Mouse (Mus musculus) CH12.LX (cell line): Measurements from ENCODE around the gene Trim56. TPM values are rescaled to one million over a fixed set of nuclear protein-coding genes. Genes with fewer than 3 reads are reported as not detected.

ENCODE experiments used
- polyA plus RNA-seq: library from polyadenylated mRNA; unstranded; fragments of >175 nt; gene quantifications from 2 replicates; pipeline ENCODE4 v1.2.1, GENCODE M21; 2012; ENCODE audit warnings: low read depth; ENCODE audit not compliant: insufficient read length
- total RNA-seq, 2 experiments: library from RNA; depleted of rRNA; stranded (reverse); fragments of 300-350 nt in 1 of 2; fragments of >200 nt in 1 of 2; gene quantifications; 2 replicates each; pipeline ENCODE4 v1.2.3; 2012 to 2014

Gene Trim56
- total and polyA plus RNA-seq, 3 experiments = 7.6 to 12.9 (median 11.2) TPM

Other genes with a start within 250 kb of the Trim56 start
- gene Col26a1, start 233.0 kb downstream of the Trim56 start, total RNA-seq (2012; rRNA removed) = 0.72 TPM in 1 of 2 replicates, not detected in the other
- not detected in 2 replicates for gene Col26a1, start 233.0 kb downstream of the Trim56 start, total RNA-seq (2014; rRNA removed)
- gene Col26a1, start 233.0 kb downstream of the Trim56 start, polyA plus RNA-seq = not detected in 2 replicates
- gene Ift22, start 208.1 kb downstream of the Trim56 start, total RNA-seq (2012; rRNA removed) = 16.8 and 20.7 TPM in 2 replicates
- gene Ift22, start 208.1 kb downstream of the Trim56 start, total RNA-seq (2014; rRNA removed) = 18.5 and 20.5 TPM in 2 replicates
- gene Ift22, start 208.1 kb downstream of the Trim56 start, polyA plus RNA-seq = 39.0 and 39.6 TPM in 2 replicates
- 207 and 210 TPM in 2 replicates for gene Fis1, start 162.9 kb downstream of the Trim56 start, total RNA-seq (2012; rRNA removed)
- gene Fis1, start 162.9 kb downstream of the Trim56 start, total RNA-seq (2014; rRNA removed) = 140 and 142 TPM in 2 replicates
- 152 and 203 TPM in 2 replicates for gene Fis1, start 162.9 kb downstream of the Trim56 start, polyA plus RNA-seq
- gene Cldn15, start 149.6 kb downstream of the Trim56 start, total RNA-seq (2012; rRNA removed) = 0.25 TPM in 2 replicates
- 0.24 TPM in 1 of 2 replicates, not detected in the other for gene Cldn15, start 149.6 kb downstream of the Trim56 start, total RNA-seq (2014; rRNA removed)
- gene Cldn15, start 149.6 kb downstream of the Trim56 start, polyA plus RNA-seq = 0.29 and 0.35 TPM in 2 replicates
- 38.2 and 45.2 TPM in 2 replicates for gene Plod3, start 129.2 kb downstream of the Trim56 start, total RNA-seq (2012; rRNA removed)
- 8.8 and 9.9 TPM in 2 replicates for gene Plod3, start 129.2 kb downstream of the Trim56 start, total RNA-seq (2014; rRNA removed)
- 22.2 and 23.6 TPM in 2 replicates for gene Plod3, start 129.2 kb downstream of the Trim56 start, polyA plus RNA-seq
- gene Znhit1, start 128.2 kb downstream of the Trim56 start, total RNA-seq (2012; rRNA removed) = 60.1 and 67.3 TPM in 2 replicates
- 36.8 and 39.6 TPM in 2 replicates for gene Znhit1, start 128.2 kb downstream of the Trim56 start, total RNA-seq (2014; rRNA removed)
- 83.5 and 99.2 TPM in 2 replicates for gene Znhit1, start 128.2 kb downstream of the Trim56 start, polyA plus RNA-seq
- gene Vgf, start 89.8 kb downstream of the Trim56 start, total RNA-seq (2012; rRNA removed) = 0.38 TPM in 1 of 2 replicates, not detected in the other
- gene Vgf, start 89.8 kb downstream of the Trim56 start, total RNA-seq (2014; rRNA removed) = not detected in 2 replicates
- gene Vgf, start 89.8 kb downstream of the Trim56 start, polyA plus RNA-seq = not detected in 2 replicates
- gene Ap1s1, start 70.1 kb downstream of the Trim56 start, total RNA-seq (2012; rRNA removed) = 98.8 and 113 TPM in 2 replicates
- gene Ap1s1, start 70.1 kb downstream of the Trim56 start, total RNA-seq (2014; rRNA removed) = 68.0 and 77.8 TPM in 2 replicates
- gene Ap1s1, start 70.1 kb downstream of the Trim56 start, polyA plus RNA-seq = 102 and 115 TPM in 2 replicates
- 0.34 and 0.51 TPM in 2 replicates for gene Serpine1, start 43.9 kb downstream of the Trim56 start, total RNA-seq (2012; rRNA removed)
- gene Serpine1, start 43.9 kb downstream of the Trim56 start, total RNA-seq (2014; rRNA removed) = 0.84 and 1.8 TPM in 2 replicates
- gene Serpine1, start 43.9 kb downstream of the Trim56 start, polyA plus RNA-seq = 0.44 and 0.61 TPM in 2 replicates
- gene Muc3, start 33.1 kb upstream of the Trim56 start, total RNA-seq (2012; rRNA removed) = 0.17 TPM in 1 of 2 replicates, not detected in the other
- gene Muc3, start 33.1 kb upstream of the Trim56 start, total RNA-seq (2014; rRNA removed) = not detected in 2 replicates
- gene Muc3, start 33.1 kb upstream of the Trim56 start, polyA plus RNA-seq = 0.13 TPM in 1 of 2 replicates, not detected in the other
- not detected in 2 replicates for gene Muc3a, start 96.2 kb upstream of the Trim56 start, total RNA-seq (2012; rRNA removed)
- not detected in 2 replicates for gene Muc3a, start 96.2 kb upstream of the Trim56 start, total RNA-seq (2014; rRNA removed)
- gene Muc3a, start 96.2 kb upstream of the Trim56 start, polyA plus RNA-seq = not detected in 2 replicates
- 0.13 TPM in 2 replicates for gene Ache, start 171.3 kb upstream of the Trim56 start, total RNA-seq (2012; rRNA removed)
- not detected in 2 replicates for gene Ache, start 171.3 kb upstream of the Trim56 start, total RNA-seq (2014; rRNA removed)
- 0.11 and 0.23 TPM in 2 replicates for gene Ache, start 171.3 kb upstream of the Trim56 start, polyA plus RNA-seq
- gene Ufsp1, start 178.4 kb upstream of the Trim56 start, total RNA-seq (2012; rRNA removed) = 2.9 and 4.1 TPM in 2 replicates
- gene Ufsp1, start 178.4 kb upstream of the Trim56 start, total RNA-seq (2014; rRNA removed) = 0.91 and 1.6 TPM in 2 replicates
- 4.4 and 5.2 TPM in 2 replicates for gene Ufsp1, start 178.4 kb upstream of the Trim56 start, polyA plus RNA-seq
- gene Srrt, start 191.5 kb upstream of the Trim56 start, total RNA-seq (2012; rRNA removed) = 165 and 267 TPM in 2 replicates
- gene Srrt, start 191.5 kb upstream of the Trim56 start, total RNA-seq (2014; rRNA removed) = 148 and 183 TPM in 2 replicates
- gene Srrt, start 191.5 kb upstream of the Trim56 start, polyA plus RNA-seq = 493 and 576 TPM in 2 replicates
- 1.4 and 1.8 TPM in 2 replicates for gene Trip6, start 198.2 kb upstream of the Trim56 start, total RNA-seq (2012; rRNA removed)
- 0.81 and 0.86 TPM in 2 replicates for gene Trip6, start 198.2 kb upstream of the Trim56 start, total RNA-seq (2014; rRNA removed)
- 3.9 and 5.1 TPM in 2 replicates for gene Trip6, start 198.2 kb upstream of the Trim56 start, polyA plus RNA-seq
- gene Slc12a9, start 217.4 kb upstream of the Trim56 start, total RNA-seq (2012; rRNA removed) = 11.1 and 11.5 TPM in 2 replicates
- 2.8 and 3.0 TPM in 2 replicates for gene Slc12a9, start 217.4 kb upstream of the Trim56 start, total RNA-seq (2014; rRNA removed)
- gene Slc12a9, start 217.4 kb upstream of the Trim56 start, polyA plus RNA-seq = 7.9 and 8.2 TPM in 2 replicates
- gene Ephb4, start 233.9 kb upstream of the Trim56 start, total RNA-seq (2012; rRNA removed) = 1.6 and 2.2 TPM in 2 replicates
- 0.41 and 0.56 TPM in 2 replicates for gene Ephb4, start 233.9 kb upstream of the Trim56 start, total RNA-seq (2014; rRNA removed)
- gene Ephb4, start 233.9 kb upstream of the Trim56 start, polyA plus RNA-seq = 1.4 and 1.5 TPM in 2 replicates